8 mouse cellular contexts compared by ENCODE assay signal in genomic region chr7:68223356-68223808, GRCm38 (mm10). TPM values are rescaled to one million over a fixed set of nuclear protein-coding genes. Genes with fewer than 3 reads are reported as not detected.
DNase-seq lines count a peak whose midpoint lies in the region; ATAC-seq and TF ChIP-seq lines count a peak whose summit lies in the region.

No protein-coding gene starts in this region.

- no peak overlapping the region for H3K4me2 ChIP-seq in lung, embryonic 14.5 days
- no peak overlapping the region for H3K4me2 ChIP-seq in forebrain, embryonic 14.5 days (ENCODE audit: low read length)
- no peak overlapping the region for H3K4me2 ChIP-seq in hindbrain, embryonic 14.5 days (replicated peaks)
- no peak overlapping the region for H3K4me2 ChIP-seq in lung, postnatal 0 days (replicated peaks; ENCODE audit: low read depth, low read length)

- H3K27me3 ChIP-seq in lung, embryonic 14.5 days (ENCODE audit: insufficient read depth, low read length): no peaks in the 10 kb centered on the region
- H3K27me3 ChIP-seq in forebrain, embryonic 14.5 days (replicated peaks; ENCODE audit: control insufficient read depth, insufficient read depth, low read length): no peaks in the 10 kb centered on the region
- H3K27me3 ChIP-seq in hindbrain, embryonic 14.5 days (ENCODE audit: control insufficient read depth, insufficient read depth, low read length): no peaks in the 10 kb centered on the region
- H3K27me3 ChIP-seq in lung, postnatal 0 days (replicated peaks; ENCODE audit: insufficient read depth, low read length): no peaks in the 10 kb centered on the region

- peak; percentile 55 for DNase-seq in lung, embryonic 14.5 days
- DNase-seq in lung, adult 2 months: no peak
- DNase-seq in forebrain, embryonic 14.5 days (ENCODE audit: low spot score): peak; percentile 38
- DNase-seq in hindbrain, embryonic 14.5 days (ENCODE audit: low spot score): peak; percentile 49
- peak; percentile 19 for DNase-seq in lung, postnatal 0 days (ENCODE audit: low spot score)
- DNase-seq in cerebellum, adult 11 months: no peak
- DNase-seq in adipocyte (ENCODE audit: low spot score): no peak
- no peak for DNase-seq in testis, postnatal 14 days (ENCODE audit: low spot score)

- no peak overlapping the region; the same call in 1 of the 2 replicates for H3K9ac ChIP-seq in lung, embryonic 14.5 days
- H3K9ac ChIP-seq in forebrain, embryonic 14.5 days (ENCODE audit: low read length): 0 out of 2 replicates have a peak overlapping the region, but pooled peaks have one; percentile 21
- peak overlapping the region; percentile 32; the same call in 1 of the 2 replicates for H3K9ac ChIP-seq in hindbrain, embryonic 14.5 days
- H3K9ac ChIP-seq in lung, postnatal 0 days (replicated peaks; ENCODE audit: low read depth): no peak overlapping the region

- WGBS in lung, embryonic 14.5 days: 48% methylated on average over 13 of the region's 13 CpGs
- 47% methylated on average over 13 of the region's 13 CpGs for WGBS in lung, adult 2 months
- 63% methylated on average over 13 of the region's 13 CpGs for WGBS in forebrain, embryonic 14.5 days
- 43% methylated on average over 13 of the region's 13 CpGs for WGBS in hindbrain, embryonic 14.5 days
- 47% methylated on average over 13 of the region's 13 CpGs for WGBS in lung, postnatal 0 days

- no peak overlapping the region for H3K4me3 ChIP-seq in lung, embryonic 14.5 days (ENCODE audit: low read depth, low read length)
- no peak overlapping the region for H3K4me3 ChIP-seq in lung, adult 2 months (replicated peaks; ENCODE audit: extremely low read depth, low read depth, low read length)
- H3K4me3 ChIP-seq in forebrain, embryonic 14.5 days (ENCODE audit: low read depth, low read length): no peak overlapping the region
- no peak overlapping the region for H3K4me3 ChIP-seq in hindbrain, embryonic 14.5 days (replicated peaks; ENCODE audit: low read length)
- H3K4me3 ChIP-seq in lung, postnatal 0 days (ENCODE audit: low read depth, low read length): no peak overlapping the region

- no peaks in the 10 kb centered on the region for H3K9me3 ChIP-seq in lung, embryonic 14.5 days (ENCODE audit: low read depth, low read length)
- no peaks in the 10 kb centered on the region for H3K9me3 ChIP-seq in forebrain, embryonic 14.5 days (replicated peaks; ENCODE audit: control insufficient read depth, low read length)
- H3K9me3 ChIP-seq in hindbrain, embryonic 14.5 days (ENCODE audit: control insufficient read depth, low read length): no peaks in the 10 kb centered on the region
- H3K9me3 ChIP-seq in lung, postnatal 0 days (ENCODE audit: low read length): no peaks in the 10 kb centered on the region

- H3K4me1 ChIP-seq in lung, embryonic 14.5 days (ENCODE audit: insufficient read depth): 0 out of 2 replicates have a peak, but pooled peaks cover 3% of the 10 kb centered on the region
- H3K4me1 ChIP-seq in lung, adult 2 months (ENCODE audit: control insufficient read depth, insufficient read depth, low read length): no peaks in the 10 kb centered on the region
- no peaks in the 10 kb centered on the region; the same call in 1 of the 2 replicates for H3K4me1 ChIP-seq in forebrain, embryonic 14.5 days (ENCODE audit: control insufficient read depth, insufficient read depth, low read length)
- H3K4me1 ChIP-seq in hindbrain, embryonic 14.5 days (replicated peaks; ENCODE audit: control insufficient read depth, insufficient read depth, low read length): peaks cover 9% of the 10 kb centered on the region; the same call in 1 of the 2 replicates
- no peaks in the 10 kb centered on the region for H3K4me1 ChIP-seq in lung, postnatal 0 days (ENCODE audit: insufficient read depth, low read depth, low read length)

- peak; percentile 62; the same call in 1 of the 2 replicates for ATAC-seq in lung, embryonic 14.5 days (ENCODE audit: insufficient read depth)
- no peak for ATAC-seq in forebrain, embryonic 14.5 days
- ATAC-seq in hindbrain, embryonic 14.5 days (ENCODE audit: low FRiP score): peak; percentile 62; the same call in 1 of the 2 replicates
- peak; percentile 76 for ATAC-seq in lung, postnatal 0 days

- no peak for TF ChIP-seq CTCF in lung, embryonic 14.5 days (IDR thresholded peaks at IDR 0.05; ENCODE audit: low read depth)
- TF ChIP-seq CTCF in lung, adult 2 months (IDR thresholded peaks at IDR 0.05; ENCODE audit: insufficient read depth, low read length): no peak
- TF ChIP-seq CTCF in lung, postnatal 0 days (IDR thresholded peaks at IDR 0.05): no peak

- no peak for TF ChIP-seq EP300 in lung, postnatal 0 days (IDR thresholded peaks at IDR 0.05)

- peak overlapping the region; percentile 70; the same call in 1 of the 2 replicates for H3K27ac ChIP-seq in lung, embryonic 14.5 days (ENCODE audit: low read depth)
- H3K27ac ChIP-seq in forebrain, embryonic 14.5 days (ENCODE audit: low read depth, low read length): peak overlapping the region; percentile 55; the same call in 1 of the 2 replicates
- peak overlapping the region; percentile 58 for H3K27ac ChIP-seq in hindbrain, embryonic 14.5 days
- no peak overlapping the region for H3K27ac ChIP-seq in lung, postnatal 0 days (ENCODE audit: low read length)

- no peak for TF ChIP-seq POLR2A in lung, adult 2 months (IDR thresholded peaks at IDR 0.05; ENCODE audit: borderline replicate concordance, extremely low read depth, low read depth, low read length)

- peaks cover 80% of the 10 kb centered on the region for H3K36me3 ChIP-seq in lung, embryonic 14.5 days (ENCODE audit: insufficient read depth)
- H3K36me3 ChIP-seq in forebrain, embryonic 14.5 days (ENCODE audit: control insufficient read depth, insufficient read depth, low read length): peaks cover 62% of the 10 kb centered on the region
- H3K36me3 ChIP-seq in hindbrain, embryonic 14.5 days (replicated peaks; ENCODE audit: control insufficient read depth, insufficient read depth): peaks cover 70% of the 10 kb centered on the region
- H3K36me3 ChIP-seq in lung, postnatal 0 days (ENCODE audit: insufficient read depth, low read length): peaks cover 29% of the 10 kb centered on the region

RNA-seq across cellular contexts. Expression of gene Pgpep1l, which starts 40.7 kb away (rescaled TPM):
- not detected in 2 replicates for polyA plus RNA-seq in lung, embryonic 14.5 days (2014; fragmentation: Nextera tagmentation; extraction: Ambion mirVana)
- 0.37 and 1.5 TPM in 2 replicates for polyA plus RNA-seq in lung, adult 2 months (2012; rRNA removed)
- polyA plus RNA-seq in forebrain, embryonic 14.5 days (2014; fragmentation: Nextera tagmentation; extraction: Ambion mirVana): not detected in 2 replicates
- 0.21 TPM in 1 of 2 replicates, not detected in the other for polyA plus RNA-seq in hindbrain, embryonic 14.5 days (2014; fragmentation: Nextera tagmentation; extraction: Ambion mirVana)
- not detected in 2 replicates for polyA plus RNA-seq in lung, postnatal 0 days (2015; fragmentation: Nextera tagmentation; extraction: Ambion mirVana)

RNA-seq across cellular contexts. Expression of gene Fam169b, which starts 50.3 kb away (rescaled TPM):
- 0.54 and 1.5 TPM in 2 replicates for polyA plus RNA-seq in lung, embryonic 14.5 days (2014; fragmentation: Nextera tagmentation; extraction: Ambion mirVana)
- polyA plus RNA-seq in lung, adult 2 months (2012; rRNA removed): 2.0 and 3.7 TPM in 2 replicates
- polyA plus RNA-seq in forebrain, embryonic 14.5 days (2014; fragmentation: Nextera tagmentation; extraction: Ambion mirVana): 0.10 and 0.11 TPM in 2 replicates
- polyA plus RNA-seq in hindbrain, embryonic 14.5 days (2014; fragmentation: Nextera tagmentation; extraction: Ambion mirVana): 0.09 and 0.17 TPM in 2 replicates
- 0.37 and 0.69 TPM in 2 replicates for polyA plus RNA-seq in lung, postnatal 0 days (2015; fragmentation: Nextera tagmentation; extraction: Ambion mirVana)

Comparison
In these comparisons a context has a peak if more than half of its experiments do, and no peak if none do; other contexts are left out.
1. DNase-seq: peak in lung, embryonic 14.5 days (single experiment), forebrain, embryonic 14.5 days (single experiment), hindbrain, embryonic 14.5 days (single experiment) and lung, postnatal 0 days (single experiment); none in lung, adult 2 months (single experiment), cerebellum, adult 11 months (single experiment), adipocyte (single experiment) and testis, postnatal 14 days (single experiment).
2. H3K9ac ChIP-seq: peak in forebrain, embryonic 14.5 days (single experiment) and hindbrain, embryonic 14.5 days (single experiment); none in lung, embryonic 14.5 days (single experiment) and lung, postnatal 0 days (single experiment).